In genomic region chr5:134677491-134677890, GRCm38 (mm10) we compare ENCODE assay signal across 9 mouse cellular contexts. TPM values are rescaled to one million over a fixed set of nuclear protein-coding genes. Genes with fewer than 3 reads are reported as not detected.
DNase-seq lines count a peak whose midpoint lies in the region; ATAC-seq and TF ChIP-seq lines count a peak whose summit lies in the region.
"Had no signal": no experiment of that assay in that cellular context is flagged by ENCODE, and none has a peak within 500 bp of the region (broad histone marks: within the 10 kb centered on the region; RNA-seq: fewer than 3 reads in every experiment).

No protein-coding gene starts in this region.

- DNase-seq in forebrain, embryonic 11.5 days (ENCODE audit: low spot score), result no peak
- DNase-seq in kidney, adult 2 months, result no peak
- no peak for DNase-seq in kidney, adult 11 months
- DNase-seq in neural tube, embryonic 10.5 days (ENCODE audit: extremely low spot score, low spot score), result no peak
- DNase-seq in cerebellum, postnatal 4 days (ENCODE audit: low spot score in 2 of 2), result no peak

- no peaks in the 10 kb centered on the region for H3K27me3 ChIP-seq in forebrain, embryonic 12.5 days
- H3K27me3 ChIP-seq in forebrain, embryonic 11.5 days (ENCODE audit: control insufficient read depth, insufficient read depth, low read length), result no peaks in the 10 kb centered on the region
- H3K27me3 ChIP-seq in kidney, adult 2 months (replicated peaks; ENCODE audit: control insufficient read depth, insufficient read depth, low read length), result no peaks in the 10 kb centered on the region
- H3K27me3 ChIP-seq in neural tube, embryonic 12.5 days (replicated peaks), result no peaks in the 10 kb centered on the region
- no peaks in the 10 kb centered on the region for H3K27me3 ChIP-seq in stomach, embryonic 16.5 days (ENCODE audit: control insufficient read depth, insufficient read depth, low read length)
- H3K27me3 ChIP-seq: lung, embryonic 15.5 days had no signal

- no peak overlapping the region for H3K9ac ChIP-seq in forebrain, embryonic 12.5 days
- H3K9ac ChIP-seq in forebrain, embryonic 11.5 days (ENCODE audit: low read length), result no peak overlapping the region
- 0 out of 2 replicates have a peak overlapping the region, but pooled peaks have one; percentile 6 for H3K9ac ChIP-seq in neural tube, embryonic 12.5 days
- H3K9ac ChIP-seq in stomach, embryonic 16.5 days (ENCODE audit: low read length), result peak overlapping the region; percentile 44; the same call in 1 of the 2 replicates

- peaks cover 7% of the 10 kb centered on the region for H3K36me3 ChIP-seq in forebrain, embryonic 12.5 days (replicated peaks)
- no peaks in the 10 kb centered on the region for H3K36me3 ChIP-seq in forebrain, embryonic 11.5 days (ENCODE audit: control insufficient read depth, insufficient read depth, low read length)
- H3K36me3 ChIP-seq in kidney, adult 2 months (ENCODE audit: control insufficient read depth, insufficient read depth, low read length), result no peaks in the 10 kb centered on the region
- peaks cover 20% of the 10 kb centered on the region for H3K36me3 ChIP-seq in neural tube, embryonic 12.5 days
- H3K36me3 ChIP-seq in stomach, embryonic 16.5 days (ENCODE audit: control insufficient read depth, insufficient read depth, low read length), result no peaks in the 10 kb centered on the region

- WGBS in forebrain, embryonic 12.5 days, result 87% methylated on average over 5 of the region's 5 CpGs
- WGBS in forebrain, embryonic 11.5 days, result 88% methylated on average over 5 of the region's 5 CpGs
- 90% methylated on average over 5 of the region's 5 CpGs for WGBS in kidney, adult 2 months
- whole genome bisulfite sequencing in neural tube, embryonic 12.5 days, result 88% methylated on average over 5 of the region's 5 CpGs
- WGBS in stomach, embryonic 16.5 days, result 83% methylated on average over 5 of the region's 5 CpGs

- H3K4me2 ChIP-seq in forebrain, embryonic 12.5 days, result no peak overlapping the region
- no peak overlapping the region for H3K4me2 ChIP-seq in forebrain, embryonic 11.5 days (ENCODE audit: low read depth, low read length, severe bottlenecking)
- no peak overlapping the region for H3K4me2 ChIP-seq in neural tube, embryonic 12.5 days (replicated peaks)
- H3K4me2 ChIP-seq in stomach, embryonic 16.5 days (ENCODE audit: low read depth, low read length), result peak overlapping the region; percentile 10; the same call in 1 of the 2 replicates

- no peaks in the 10 kb centered on the region for H3K9me3 ChIP-seq in forebrain, embryonic 12.5 days
- no peaks in the 10 kb centered on the region for H3K9me3 ChIP-seq in forebrain, embryonic 11.5 days (ENCODE audit: control insufficient read depth, low read length)
- H3K9me3 ChIP-seq in neural tube, embryonic 12.5 days, result no peaks in the 10 kb centered on the region
- H3K9me3 ChIP-seq in stomach, embryonic 16.5 days (replicated peaks; ENCODE audit: control insufficient read depth, low read length), result no peaks in the 10 kb centered on the region
- H3K9me3 ChIP-seq: lung, embryonic 15.5 days had no signal

- peaks cover 32% of the 10 kb centered on the region for H3K4me1 ChIP-seq in forebrain, embryonic 12.5 days
- H3K4me1 ChIP-seq in forebrain, embryonic 11.5 days (replicated peaks; ENCODE audit: control insufficient read depth, insufficient read depth, low read length), result peaks cover 18% of the 10 kb centered on the region
- H3K4me1 ChIP-seq in kidney, adult 2 months (ENCODE audit: control insufficient read depth, insufficient read depth, low read length), result no peaks in the 10 kb centered on the region
- H3K4me1 ChIP-seq in neural tube, embryonic 12.5 days, result peaks cover 30% of the 10 kb centered on the region
- H3K4me1 ChIP-seq in stomach, embryonic 16.5 days (ENCODE audit: control insufficient read depth, insufficient read depth, low read length), result peaks cover 45% of the 10 kb centered on the region

- peak overlapping the region; percentile 85; the same call in 1 of the 2 replicates for H3K27ac ChIP-seq in forebrain, embryonic 12.5 days
- no peak overlapping the region for H3K27ac ChIP-seq in forebrain, embryonic 11.5 days (ENCODE audit: low read depth, low read length)
- H3K27ac ChIP-seq in kidney, adult 2 months (ENCODE audit: insufficient read depth, low read depth, low read length), result no peak overlapping the region
- H3K27ac ChIP-seq in neural tube, embryonic 12.5 days, result no peak overlapping the region
- H3K27ac ChIP-seq in stomach, embryonic 16.5 days (ENCODE audit: low read length), result no peak overlapping the region

- no peak for TF ChIP-seq CTCF in kidney, adult 2 months (conservative IDR thresholded peaks at IDR 0.05; ENCODE audit: insufficient read depth, insufficient read length, low read depth, low read length)

- H3K4me3 ChIP-seq in forebrain, embryonic 12.5 days (replicated peaks), result no peak overlapping the region
- H3K4me3 ChIP-seq in forebrain, embryonic 11.5 days (ENCODE audit: low read depth, low read length), result no peak overlapping the region
- peak overlapping the region; percentile 29; the same call in 1 of the 2 replicates for H3K4me3 ChIP-seq in kidney, adult 2 months (ENCODE audit: insufficient read depth, low read depth, low read length)
- H3K4me3 ChIP-seq in neural tube, embryonic 12.5 days, result no peak overlapping the region
- no peak overlapping the region for H3K4me3 ChIP-seq in stomach, embryonic 16.5 days (replicated peaks; ENCODE audit: low read length)

- no peak for TF ChIP-seq POLR2A in kidney, adult 2 months (IDR thresholded peaks at IDR 0.05; ENCODE audit: low read depth, low read length)

- no peak for ATAC-seq in forebrain, embryonic 12.5 days (ENCODE audit: low FRiP score)
- no peak for ATAC-seq in forebrain, embryonic 11.5 days (replicated peaks; ENCODE audit: low FRiP score)
- no peak for ATAC-seq in neural tube, embryonic 12.5 days (ENCODE audit: low FRiP score, low read depth)
- no peak for ATAC-seq in stomach, embryonic 16.5 days (ENCODE audit: insufficient read depth, low FRiP score)

RNA-seq across cellular contexts. Expression of gene Limk1, which starts 10.9 kb away (rescaled TPM):
- 14.5 and 17.3 TPM in 2 replicates for polyA plus RNA-seq in forebrain, embryonic 12.5 days (2016; fragmentation: Nextera tagmentation; extraction: Ambion mirVana)
- 11.2 and 11.8 TPM in 2 replicates for polyA plus RNA-seq in forebrain, embryonic 11.5 days (2014; fragmentation: Nextera tagmentation; extraction: Ambion mirVana)
- 7.3 and 7.9 TPM in 2 replicates for polyA plus RNA-seq in kidney, adult 2 months (2012; rRNA removed)
- 18.8 and 24.3 TPM in 2 replicates for polyA plus RNA-seq in neural tube, embryonic 12.5 days (2016; fragmentation: Nextera tagmentation; extraction: Ambion mirVana)
- polyA plus RNA-seq in stomach, embryonic 16.5 days (2015; fragmentation: Nextera tagmentation; extraction: Ambion mirVana), result 3.7 and 4.1 TPM in 2 replicates

RNA-seq across cellular contexts. Expression of gene Eif4h, which starts 38.2 kb away (rescaled TPM):
- polyA plus RNA-seq in forebrain, embryonic 12.5 days (2016; fragmentation: Nextera tagmentation; extraction: Ambion mirVana), result 459 and 466 TPM in 2 replicates
- 493 and 540 TPM in 2 replicates for polyA plus RNA-seq in forebrain, embryonic 11.5 days (2014; fragmentation: Nextera tagmentation; extraction: Ambion mirVana)
- polyA plus RNA-seq in kidney, adult 2 months (2012; rRNA removed), result 192 and 218 TPM in 2 replicates
- 421 and 426 TPM in 2 replicates for polyA plus RNA-seq in neural tube, embryonic 12.5 days (2016; fragmentation: Nextera tagmentation; extraction: Ambion mirVana)
- polyA plus RNA-seq in stomach, embryonic 16.5 days (2015; fragmentation: Nextera tagmentation; extraction: Ambion mirVana), result 378 and 395 TPM in 2 replicates

Comparison
In these comparisons a context has a peak if more than half of its experiments do, and no peak if none do; other contexts are left out.
1. H3K9ac ChIP-seq: peak in neural tube, embryonic 12.5 days (single experiment) and stomach, embryonic 16.5 days (single experiment); none in forebrain, embryonic 12.5 days (single experiment) and forebrain, embryonic 11.5 days (single experiment).